Mouse (Mus musculus) testis, adult 2 months (tissue): ENCODE data around the gene Kcnip2. TPM values are rescaled to one million over a fixed set of nuclear protein-coding genes. Genes with fewer than 3 reads are reported as not detected.

ENCODE experiments used
- H3K27ac ChIP-seq: fragments of 200-500 bp; 2 replicates; pipeline ENCODE4 v1.5.1; 2012; ENCODE audit warnings: low read depth, low read length; ENCODE audit not compliant: control insufficient read depth, insufficient read depth
- H3K27me3 ChIP-seq: fragments of 200-500 bp; 2 replicates; pipeline ENCODE4 v1.6.1; 2012; ENCODE audit warnings: mild to moderate bottlenecking, low read length, moderate library complexity; ENCODE audit not compliant: control insufficient read depth, insufficient read depth
- H3K36me3 ChIP-seq: fragments of 200-500 bp; 2 replicates; pipeline ENCODE4 v1.6.1; 2012; ENCODE audit warnings: mild to moderate bottlenecking, low read length; ENCODE audit not compliant: control insufficient read depth, insufficient read depth
- H3K4me1 ChIP-seq: fragments of 200-500 bp; 2 replicates; pipeline ENCODE4 v1.6.1; 2012; ENCODE audit warnings: low read length; ENCODE audit not compliant: control insufficient read depth, insufficient read depth
- H3K4me3 ChIP-seq: fragments of 200-500 bp; 2 replicates; pipeline ENCODE4 v1.5.1; 2012; ENCODE audit warnings: low read depth, mild to moderate bottlenecking, low read length, moderate library complexity, mixed read lengths; ENCODE audit not compliant: control insufficient read depth
- CTCF ChIP-seq: fragments of 200-500 bp; IDR thresholded peaks from 2 replicates; pipeline ENCODE4 v1.5.1; 2012; ENCODE audit warnings: low read depth, mild to moderate bottlenecking, inconsistent platforms, low read length, moderate library complexity; ENCODE audit not compliant: control insufficient read depth, insufficient read depth, insufficient replicate concordance
- POLR2A ChIP-seq: fragments of 200-500 bp; IDR thresholded peaks from 2 replicates; pipeline ENCODE4 v1.6.1; 2012; ENCODE audit warnings: low read depth, mild to moderate bottlenecking, inconsistent platforms, low read length, moderate library complexity; ENCODE audit not compliant: control insufficient read depth
- polyA plus RNA-seq: library from polyadenylated mRNA; depleted of rRNA; stranded (reverse); fragments of >200 nt; gene quantifications from 2 replicates; pipeline ENCODE4 v1.2.3, GENCODE M21; 2012; rRNA removed

The Kcnip2 gene
- polyA plus RNA-seq, 1 experiment: 64.9 TPM

DNA sequence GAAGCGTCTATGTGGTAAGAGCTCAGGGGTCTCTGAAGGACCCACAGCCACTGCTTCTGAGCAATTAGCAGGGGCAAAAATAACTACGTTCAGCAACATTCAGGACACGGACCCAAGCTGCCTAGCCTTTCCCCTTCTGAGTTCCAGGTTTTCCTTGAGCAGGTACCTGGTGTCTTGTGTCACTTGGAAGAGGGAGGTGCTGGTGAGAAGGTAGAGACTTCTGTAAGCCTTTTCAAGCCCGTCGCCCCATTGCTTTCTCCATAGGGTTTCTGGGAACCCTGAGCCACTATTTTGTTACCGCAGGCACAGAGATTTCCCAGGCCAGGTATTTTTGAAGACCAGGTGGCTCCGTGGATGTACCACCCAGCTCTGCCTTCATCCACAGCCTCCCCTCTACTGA, 72.2 kb downstream of the Kcnip2 start:
- H3K4me1 ChIP-seq: peaks cover 45% of the 10 kb centered on the region
- TF ChIP-seq POLR2A (no peak), CTCF (no peak)
- no peak overlapping the region for H3K27ac ChIP-seq
- H3K27me3 ChIP-seq: peaks cover 3% of the 10 kb centered on the region
- peak overlapping the region; percentile 57 for H3K4me3 ChIP-seq
- no peaks in the 10 kb centered on the region for H3K36me3 ChIP-seq

DNA sequence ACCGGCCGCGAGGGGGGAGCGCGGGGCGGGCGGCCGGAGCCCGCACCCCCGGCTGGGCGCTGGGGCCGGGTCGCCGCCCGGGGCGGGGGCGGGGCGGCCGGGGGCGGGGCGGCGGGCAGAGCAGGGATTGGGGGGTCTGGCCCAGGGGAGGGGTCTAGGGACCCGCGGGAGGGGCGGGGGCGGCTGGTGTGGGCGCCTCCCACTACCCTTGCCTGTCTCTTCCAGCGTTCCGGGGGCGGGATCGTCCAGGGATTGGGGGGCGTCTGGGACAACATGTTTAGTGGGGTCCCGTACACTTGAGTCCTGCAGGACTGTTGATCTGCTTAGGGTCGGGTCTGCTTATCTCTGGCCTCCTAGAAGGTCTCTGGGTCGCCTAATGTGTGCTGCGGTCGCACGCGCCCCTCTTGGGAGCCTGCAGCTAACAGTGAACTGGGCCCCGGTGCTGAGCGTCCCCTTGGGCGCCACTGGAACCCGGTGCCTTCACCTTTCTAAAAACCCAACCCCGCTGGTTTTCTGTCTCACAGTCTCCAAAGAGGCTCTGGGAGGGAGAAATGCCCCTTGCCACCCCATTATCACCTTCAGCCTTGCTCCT, 72.8 kb downstream of the Kcnip2 start:
- H3K4me3 ChIP-seq: peak overlapping the region; percentile 57
- no peak overlapping the region for H3K27ac ChIP-seq
- TF ChIP-seq POLR2A: no peak
- no peak for TF ChIP-seq CTCF
- no peaks in the 10 kb centered on the region for H3K36me3 ChIP-seq
- peaks cover 39% of the 10 kb centered on the region for H3K4me1 ChIP-seq
- H3K27me3 ChIP-seq: peaks cover 3% of the 10 kb centered on the region

DNA sequence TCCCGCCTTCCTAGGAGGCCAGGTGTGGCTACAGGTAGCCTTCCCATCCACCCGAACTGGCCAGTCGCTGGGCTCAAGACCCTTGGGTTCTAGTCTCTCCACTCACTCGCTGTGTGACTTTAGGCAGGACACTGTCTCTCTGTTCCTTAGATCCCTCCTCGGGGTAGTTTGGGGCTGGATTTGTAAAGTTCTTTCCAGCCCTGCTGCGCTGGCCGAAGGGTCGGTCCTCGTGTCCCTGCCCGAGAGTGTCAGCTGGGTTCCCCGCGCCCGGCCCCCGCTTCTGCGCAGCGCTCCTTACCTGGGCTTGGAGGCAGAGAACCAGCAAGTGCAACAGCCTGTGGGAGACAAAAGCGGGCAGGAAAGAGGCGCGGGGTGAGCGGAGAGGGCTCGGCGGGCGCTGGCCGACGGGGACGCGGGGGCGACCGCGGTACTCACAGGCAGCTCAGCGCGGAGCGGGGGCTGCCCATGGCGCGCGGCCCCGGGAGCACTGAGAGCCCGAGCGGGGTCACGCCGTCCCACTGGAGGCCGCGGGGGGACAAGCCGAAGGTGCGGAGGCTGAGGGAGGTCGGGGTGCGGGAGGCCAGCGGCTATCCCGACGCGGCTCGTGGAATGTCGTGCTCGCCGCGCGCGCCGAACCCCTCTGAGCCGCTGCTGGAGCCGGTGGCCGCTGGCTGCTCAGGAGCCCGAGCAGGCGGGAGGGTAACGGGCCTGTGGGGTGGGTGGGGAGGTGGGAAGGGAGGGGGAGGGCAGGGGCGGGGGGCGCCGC, 73.5 kb downstream of the Kcnip2 start, which contains the start of gene Fgf8:
Gene Fgf8, minus strand, starts transcription at position 698 of the 766 bp plus-strand sequence.
- no peak for TF ChIP-seq CTCF
- TF ChIP-seq POLR2A: no peak
- Histone ChIP-seq H3K4me1 (peaks cover 41% of the 10 kb centered on the region), H3K36me3 (no peaks in the 10 kb centered on the region), H3K27ac (no peak within 1 kb of the TSS), H3K4me3 (peak within 1 kb of the TSS; percentile 57), H3K27me3 (peaks cover 3% of the 10 kb centered on the region)

Other genes with a start within 250 kb of the Kcnip2 start
- 21.5 and 22.3 TPM in 2 replicates for gene Fbxw4, start 155.7 kb downstream of the Kcnip2 start, polyA plus RNA-seq
- gene Fgf8, start 73.1 kb downstream of the Kcnip2 start, polyA plus RNA-seq: 1.4 and 1.5 TPM in 2 replicates
- 212 and 245 TPM in 2 replicates for gene Npm3, start 66.5 kb downstream of the Kcnip2 start, polyA plus RNA-seq
- 52.2 and 56.7 TPM in 2 replicates for gene Mgea5, start 32.2 kb downstream of the Kcnip2 start, polyA plus RNA-seq
- gene Armh3, start 182.4 kb upstream of the Kcnip2 start, polyA plus RNA-seq: 5.7 and 5.8 TPM in 2 replicates
- 1.0 and 1.1 TPM in 2 replicates for gene Hps6, start 187.4 kb upstream of the Kcnip2 start, polyA plus RNA-seq
- gene Pprc1, start 228.8 kb upstream of the Kcnip2 start, polyA plus RNA-seq: 8.9 and 10.1 TPM in 2 replicates
- gene Ldb1, start 229.2 kb upstream of the Kcnip2 start, polyA plus RNA-seq: 26.2 and 28.9 TPM in 2 replicates